Mouse (Mus musculus): Measurements from ENCODE around the gene Tbc1d22a.
"Not testable (repeated sequence)": the region's sequence is repeated elsewhere in the genome, so short reads cannot be mapped to it uniquely, and the experiment has no call there.

Tbc1d22a gene

GRCm38 (mm10) chr15:86203942-86204561 is 10.2 kb upstream of the Tbc1d22a start:
- no peak for DNase-seq (ENCODE audit: low spot score)

DNA sequence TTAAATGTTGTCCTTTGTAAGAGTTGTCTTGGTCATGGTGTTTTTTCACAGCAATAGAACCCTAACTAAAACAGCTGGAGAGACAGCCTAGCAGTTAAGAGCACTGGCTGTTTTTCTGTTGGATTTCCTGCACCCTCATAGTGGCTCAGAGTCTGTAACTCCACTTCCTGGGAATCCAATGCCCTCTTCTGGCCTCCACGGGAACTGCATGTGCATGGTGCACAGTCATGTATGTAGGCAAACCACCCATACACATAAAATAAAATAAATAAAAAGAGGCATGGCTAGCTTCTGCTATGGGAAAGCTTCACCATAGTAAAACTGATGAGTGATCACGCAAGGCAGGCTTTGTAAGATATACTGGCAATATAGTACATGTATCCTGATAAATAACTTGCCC is 9.0 kb upstream of the Tbc1d22a start:
- DNase-seq (ENCODE audit: low spot score): peak; percentile 34

GRCm38 (mm10) chr15:86206385-86206784 is 7.9 kb upstream of the Tbc1d22a start:
- no peak for DNase-seq (ENCODE audit: low spot score)

GRCm38 (mm10) chr15:86212193-86212592 is 2.1 kb upstream of the Tbc1d22a start:
- DNase-seq (ENCODE audit: low spot score): not testable (repeated sequence)

DNA sequence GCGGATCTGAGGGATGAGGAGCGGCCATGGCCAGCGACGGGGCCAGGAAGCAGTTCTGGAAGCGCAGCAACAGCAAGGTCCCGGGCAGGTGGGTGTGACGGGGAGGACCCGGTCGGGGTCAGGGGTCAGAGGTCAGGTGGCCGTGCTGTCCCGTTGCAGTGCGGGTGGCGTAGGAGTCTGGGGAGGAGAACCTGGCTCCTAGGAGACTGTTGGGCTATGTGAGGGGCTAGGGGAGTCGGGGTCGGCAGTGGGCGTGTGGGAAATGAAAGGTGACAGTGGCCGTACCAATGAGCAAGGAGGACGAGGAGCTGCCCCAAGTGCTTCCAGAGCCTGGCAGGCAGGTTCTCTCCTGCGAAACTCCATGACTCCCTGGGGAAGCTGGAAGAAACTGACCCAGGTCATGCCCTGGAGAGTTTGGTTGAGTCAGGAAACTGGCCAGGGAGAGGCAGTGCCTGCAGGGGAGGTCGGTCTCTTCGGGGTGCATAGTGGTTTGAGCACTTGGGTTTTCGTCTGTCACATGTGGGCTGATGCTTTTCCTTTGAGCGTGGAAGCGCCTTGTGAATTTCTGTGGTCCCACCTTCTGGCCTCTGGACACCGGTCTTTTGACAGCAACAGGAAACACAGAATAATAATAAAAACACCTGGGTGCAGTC is 416 bp downstream of the Tbc1d22a start:
- no peak for DNase-seq (ENCODE audit: low spot score)

DNA sequence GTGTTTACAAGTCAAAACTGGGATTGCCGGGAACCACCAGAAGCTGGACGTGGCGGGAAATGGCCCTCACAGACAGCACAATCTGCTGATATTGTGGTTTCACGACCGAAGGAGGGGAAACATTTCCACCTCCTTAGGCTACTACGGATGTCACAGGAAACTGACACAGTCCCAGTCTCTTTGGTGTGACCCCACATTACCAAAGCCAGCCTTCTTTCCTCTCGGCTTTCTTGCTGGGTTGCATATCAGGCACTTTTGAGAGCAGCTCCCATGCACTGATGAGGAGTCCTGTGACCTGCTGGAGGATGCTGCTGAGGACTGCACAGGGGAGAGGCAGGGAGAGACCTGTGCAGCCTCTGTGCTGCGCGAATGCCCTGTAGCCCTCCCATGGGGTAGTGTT is 2.4 kb downstream of the Tbc1d22a start:
- DNase-seq (ENCODE audit: low spot score): not testable (repeated sequence)

DNA sequence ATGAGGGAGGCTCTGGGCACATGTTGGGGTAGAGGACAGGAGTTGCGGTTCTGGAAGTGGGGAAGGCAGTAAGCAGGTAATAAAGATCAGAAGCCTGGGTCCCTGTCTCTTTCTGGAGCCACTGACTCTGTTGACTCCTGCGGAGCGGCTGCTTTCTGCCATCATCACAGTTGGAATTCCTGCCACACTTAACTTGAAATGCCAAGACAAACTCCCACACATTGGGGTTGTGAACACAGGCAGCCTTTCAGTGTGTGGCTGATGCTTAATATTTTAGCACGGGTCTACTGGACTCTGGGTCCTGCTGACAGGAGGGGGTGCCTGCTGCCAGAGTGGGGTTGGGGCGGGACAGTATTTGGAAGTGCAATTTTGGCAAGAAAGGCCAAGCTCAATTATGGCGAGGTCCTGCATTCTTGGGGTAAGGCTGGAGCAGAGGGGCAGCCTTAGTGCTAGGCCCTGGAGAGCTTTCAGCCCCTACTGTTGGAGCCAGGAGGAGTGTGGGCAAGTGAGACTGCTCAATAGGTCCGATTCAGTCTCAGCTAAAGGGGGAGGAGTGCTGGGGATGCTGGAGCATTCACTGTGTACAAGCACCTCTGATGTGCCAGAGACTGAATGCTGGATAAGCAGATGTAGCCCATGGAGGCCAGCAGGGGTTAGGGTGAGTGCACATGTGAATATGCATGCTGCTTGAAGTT is 5.4 kb downstream of the Tbc1d22a start:
- no peak for DNase-seq (ENCODE audit: low spot score)

DNA sequence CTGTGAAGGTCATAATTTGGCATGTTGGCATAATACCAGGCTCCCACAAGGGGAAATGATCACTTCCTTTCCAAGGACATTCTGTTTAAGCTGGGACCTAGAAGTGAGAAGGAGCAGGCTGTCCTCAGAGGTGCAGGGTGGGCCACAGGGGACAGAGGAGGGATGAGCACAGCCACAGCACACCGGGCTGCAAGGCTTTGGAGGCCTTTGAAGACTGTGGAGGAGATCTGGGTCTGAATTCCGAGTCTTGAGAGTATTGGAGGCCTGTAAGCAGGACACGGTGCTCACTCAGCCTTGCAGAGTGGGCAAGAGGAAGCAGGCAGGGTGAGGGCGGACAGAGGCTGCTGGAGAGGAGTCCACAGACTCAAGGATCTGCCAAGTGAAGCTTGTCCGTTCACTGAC is 6.0 kb downstream of the Tbc1d22a start:
- no peak for DNase-seq (ENCODE audit: low spot score)

GRCm38 (mm10) chr15:86220715-86221114 is 6.5 kb downstream of the Tbc1d22a start:
- DNase-seq (ENCODE audit: low spot score): no peak

DNA sequence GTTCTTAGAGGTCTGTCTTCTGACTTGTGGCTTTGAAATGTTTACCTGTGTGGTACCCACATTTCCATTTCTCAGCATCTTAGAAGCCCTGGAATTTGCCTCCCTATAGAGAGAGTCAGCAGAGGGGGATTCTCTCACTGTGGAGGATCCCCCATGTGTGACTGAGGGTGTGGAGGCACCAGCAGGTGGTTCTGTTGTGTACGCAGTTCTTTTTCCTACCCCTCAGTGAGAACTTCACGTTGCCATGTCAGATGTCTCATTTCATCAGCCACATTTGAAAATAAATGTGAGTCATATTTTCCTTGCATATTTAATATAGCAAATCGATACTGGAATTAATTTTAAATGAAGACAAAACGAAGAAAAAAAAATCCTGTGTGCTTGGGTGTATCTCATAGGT is 7.1 kb downstream of the Tbc1d22a start:
- no peak for DNase-seq (ENCODE audit: low spot score)

DNA sequence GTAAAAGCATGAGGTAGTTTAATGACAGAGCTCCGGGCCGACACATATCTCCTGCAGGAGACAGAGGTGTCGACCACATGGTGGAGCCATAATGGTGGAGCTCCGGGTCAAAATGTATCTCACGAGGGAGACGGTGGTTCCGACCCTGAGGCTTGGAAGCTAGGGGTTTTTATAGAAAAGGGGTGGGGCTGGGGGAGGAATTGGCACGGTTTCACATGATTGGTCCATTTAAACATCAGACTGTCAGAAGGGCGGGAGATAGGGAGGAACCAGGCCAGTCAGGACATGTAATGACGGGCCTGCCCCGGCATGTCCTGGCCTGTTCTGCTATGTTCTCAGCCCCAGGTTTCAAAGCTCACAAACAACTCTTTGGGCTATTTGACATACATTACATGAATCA is 7.6 kb downstream of the Tbc1d22a start:
- DNase-seq (ENCODE audit: low spot score): not testable (repeated sequence)

DNA sequence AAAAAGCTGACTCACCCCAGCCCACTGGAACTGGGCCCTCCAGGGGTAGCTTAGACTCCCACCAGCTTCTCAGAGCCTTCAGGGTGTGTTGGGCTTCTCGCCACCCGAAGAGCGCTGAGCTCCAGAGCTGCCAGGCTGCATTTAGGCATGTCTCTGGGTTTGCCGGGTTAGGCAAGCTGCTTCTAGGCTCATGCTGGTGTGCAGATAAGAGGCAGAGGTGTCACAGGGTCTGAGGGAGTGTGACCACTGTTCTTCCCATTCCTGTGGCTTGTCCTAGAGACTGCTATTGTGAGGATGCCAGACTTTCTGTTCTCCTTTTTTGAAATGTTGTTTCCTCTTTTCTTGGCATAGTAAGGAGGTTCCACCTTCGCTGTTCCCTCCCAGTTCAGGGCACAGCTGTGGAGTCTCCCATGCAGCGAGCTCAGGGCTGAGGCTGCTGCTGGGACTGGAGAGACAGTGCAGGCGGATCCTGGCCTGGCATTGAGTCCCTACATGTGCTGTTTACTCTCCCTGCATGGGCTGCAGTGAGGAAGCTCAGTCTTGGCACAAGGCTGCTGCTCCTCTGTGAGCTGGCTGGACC is 10.8 kb downstream of the Tbc1d22a start:
- no peak for DNase-seq (ENCODE audit: low spot score)

DNA sequence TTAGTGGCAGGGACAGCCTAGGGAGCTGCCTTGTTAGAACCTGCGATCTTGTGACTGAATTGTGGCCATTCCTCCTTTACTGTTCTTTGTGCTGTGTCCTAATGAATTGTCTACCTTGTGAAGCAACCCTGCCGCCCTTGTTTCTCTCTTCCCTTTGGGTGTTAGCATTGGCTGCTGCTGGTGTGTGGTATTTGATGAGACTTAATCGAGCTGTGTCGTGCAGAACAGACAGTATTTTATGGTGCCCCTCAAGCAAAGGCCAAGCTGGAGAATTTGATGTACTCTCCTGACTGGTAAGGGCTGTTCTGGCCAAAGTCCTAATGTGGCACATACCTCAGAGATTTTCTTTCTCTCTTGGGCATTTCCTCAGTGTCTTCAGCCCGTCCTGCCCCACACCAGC is 12.0 kb downstream of the Tbc1d22a start:
- no peak for DNase-seq (ENCODE audit: low spot score)

- DNase-seq (ENCODE audit: low spot score): no peak
Observed at GRCm38 (mm10) chr15:86226968-86227367, 12.7 kb downstream of the Tbc1d22a start.

- DNase-seq (ENCODE audit: low spot score): peak; percentile 49
Observed at GRCm38 (mm10) chr15:86228186-86228585, 13.9 kb downstream of the Tbc1d22a start.

- DNase-seq (ENCODE audit: low spot score): no peak
Observed at GRCm38 (mm10) chr15:86229088-86229487, 14.8 kb downstream of the Tbc1d22a start.

- DNase-seq (ENCODE audit: low spot score): no peak
Observed at GRCm38 (mm10) chr15:86229623-86230022, 15.4 kb downstream of the Tbc1d22a start.

- no peak for DNase-seq (ENCODE audit: low spot score)
Observed at GRCm38 (mm10) chr15:86231170-86231569, 16.9 kb downstream of the Tbc1d22a start.

DNA sequence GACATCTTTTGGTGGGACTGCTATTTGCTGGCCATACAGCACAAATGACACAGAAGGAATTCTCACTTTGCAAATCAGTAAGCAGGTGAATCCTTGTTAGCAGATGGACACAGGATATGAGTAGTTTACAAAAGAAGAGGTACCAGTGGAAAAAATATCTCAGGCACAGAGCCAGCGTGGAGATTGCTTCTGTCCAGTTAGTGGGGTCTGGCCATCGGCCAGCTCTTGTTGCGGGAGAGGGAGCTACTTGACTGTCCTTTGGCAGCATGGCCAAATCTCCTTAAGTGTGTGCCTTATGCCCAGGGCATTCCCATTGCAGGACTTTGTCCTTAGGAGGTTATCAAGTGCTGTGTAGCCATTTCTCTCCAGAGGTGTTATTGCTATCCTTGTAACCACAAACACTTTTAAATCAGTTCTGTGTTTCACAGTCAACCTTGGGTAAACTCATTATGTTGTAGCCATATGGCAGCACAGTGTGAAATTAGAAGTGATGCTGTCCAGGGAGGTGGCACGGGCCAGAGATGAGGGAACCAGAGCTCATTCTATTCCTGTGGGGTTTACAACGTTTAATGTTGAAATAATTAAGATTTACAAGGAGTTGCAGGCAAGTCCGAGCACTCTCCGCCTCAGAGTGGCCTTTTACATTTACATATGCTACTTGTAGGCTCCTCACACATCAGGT is 17.7 kb downstream of the Tbc1d22a start:
- DNase-seq (ENCODE audit: low spot score): no peak

GRCm38 (mm10) chr15:86234001-86234400 is 19.7 kb downstream of the Tbc1d22a start:
- DNase-seq (ENCODE audit: low spot score): no peak

DNA sequence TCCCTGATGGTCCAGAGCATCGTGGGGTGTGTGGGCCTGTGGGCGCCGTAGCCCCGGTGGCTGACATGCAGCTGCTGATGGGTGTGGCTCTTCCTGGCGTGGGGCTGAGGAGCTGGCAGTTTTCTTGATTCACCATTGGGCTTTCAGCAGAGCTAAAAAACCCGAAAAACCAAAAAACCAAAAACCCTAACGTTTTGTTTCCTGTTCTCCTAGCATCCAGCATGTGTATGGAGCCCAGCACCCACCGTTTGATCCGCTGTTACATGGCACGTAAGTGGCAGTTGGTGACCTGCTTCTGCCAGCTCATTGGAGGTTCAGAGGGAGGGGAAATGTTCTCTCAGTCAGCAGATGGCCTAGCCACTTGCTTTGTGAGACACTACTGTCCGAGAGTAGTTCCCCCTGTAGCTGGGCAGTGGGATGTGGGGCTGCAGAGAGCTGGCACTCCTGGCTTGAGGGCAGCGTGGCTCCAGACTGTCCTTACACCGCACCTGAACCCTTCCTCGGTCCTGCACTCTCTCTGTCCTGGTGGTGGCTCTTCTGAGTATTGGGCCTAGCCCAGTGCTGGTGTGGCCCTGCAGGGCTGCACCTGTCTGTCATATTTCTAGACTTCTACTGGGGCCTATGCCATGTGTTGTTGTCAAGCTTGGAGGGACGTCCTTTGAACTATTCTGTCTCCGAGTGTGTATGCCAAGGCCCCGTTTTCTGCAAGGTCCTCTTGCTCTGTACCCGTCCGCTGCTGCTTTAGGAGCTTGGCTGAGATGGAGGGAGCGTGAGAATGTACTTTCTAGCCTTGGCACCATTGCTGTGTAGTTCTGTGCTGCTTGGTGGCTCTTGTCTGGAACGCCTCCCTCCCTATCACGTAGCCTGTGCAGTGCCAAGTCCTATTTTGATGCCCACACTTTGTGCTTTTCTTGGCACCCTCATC is 20.5 kb downstream of the Tbc1d22a start:
- no peak for DNase-seq (ENCODE audit: low spot score)
